Mouse (Mus musculus): ENCODE measurements around the gene Acin1. TPM values are rescaled to one million over a fixed set of nuclear protein-coding genes. Genes with fewer than 3 reads are reported as not detected.

The Acin1 gene
- polyA plus RNA-seq, 1 experiment from 2014 or later = 175 TPM

DNA sequence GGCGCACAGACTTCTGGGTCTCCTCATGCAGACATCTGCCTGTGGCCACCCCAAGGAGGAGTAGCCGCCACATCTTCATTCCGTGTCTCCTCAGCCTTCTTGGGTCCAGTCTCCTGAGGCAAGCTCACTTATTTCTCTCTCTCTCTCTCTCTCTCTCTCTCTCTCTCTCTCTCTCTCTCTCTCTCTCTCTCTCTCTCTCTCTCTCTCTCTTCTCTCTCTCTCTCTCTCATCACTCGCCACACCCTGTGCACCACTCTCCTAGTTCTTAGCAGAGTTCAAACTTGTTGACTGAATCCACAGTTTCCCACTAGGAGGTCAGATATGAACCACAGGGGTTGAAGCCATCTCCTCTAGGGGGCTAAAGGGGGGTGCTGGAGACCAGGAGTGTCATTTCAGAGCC lies 12.0 kb upstream of the Acin1 start, which contains the start of gene Gm29776:
Gene Gm29776, minus strand, starts transcription at position 101 of the 400 bp plus-strand sequence.
- Histone ChIP-seq H3K4me1 (replicated peaks) (no peaks in the 10 kb centered on the region), H3K36me3 (peaks cover 5% of the 10 kb centered on the region), H3K27ac (no peak within 1 kb of the TSS), H3K4me3 (replicated peaks) (no peak within 1 kb of the TSS), H3K4me2 (no peak within 1 kb of the TSS), H3K27me3 (peaks cover 21% of the 10 kb centered on the region), H3K9ac (replicated peaks) (no peak within 1 kb of the TSS), H3K9me3 (no peaks in the 10 kb centered on the region)
- 80% methylated on average over 4 of the region's 4 CpGs for WGBS
- no peak for ATAC-seq (ENCODE audit: insufficient number of reproducible peaks, insufficient read depth, low FRiP score, low TSS enrichment, low read depth)

DNA sequence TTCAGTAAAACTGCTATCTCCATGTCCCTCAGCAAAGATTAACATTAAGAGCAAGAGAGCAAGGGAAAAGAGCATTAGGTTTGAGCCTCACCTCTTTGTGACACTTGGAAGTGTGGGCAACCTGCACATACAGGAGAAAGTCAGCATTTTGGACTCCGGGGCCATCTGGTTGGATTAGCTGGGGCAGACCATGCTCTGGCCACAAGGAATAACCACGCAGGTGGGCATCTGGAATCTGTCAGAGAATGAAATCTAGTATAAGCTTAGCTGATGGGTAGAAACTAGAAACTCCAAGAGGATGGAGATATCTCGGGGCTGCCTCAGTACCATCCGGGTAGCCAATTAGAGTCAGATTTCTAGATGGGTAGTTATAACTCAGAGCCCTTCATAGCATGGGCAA lies 10.0 kb upstream of the Acin1 start:
- Histone ChIP-seq H3K9me3 (no peaks in the 10 kb centered on the region), H3K27ac (no peak overlapping the region), H3K27me3 (peaks cover 4% of the 10 kb centered on the region), H3K9ac (replicated peaks) (no peak overlapping the region), H3K4me2 (no peak overlapping the region), H3K4me3 (replicated peaks) (no peak overlapping the region), H3K36me3 (peaks cover 19% of the 10 kb centered on the region), H3K4me1 (replicated peaks) (no peaks in the 10 kb centered on the region)
- no peak for ATAC-seq (ENCODE audit: insufficient number of reproducible peaks, insufficient read depth, low FRiP score, low TSS enrichment, low read depth)
- WGBS = 75% methylated on average over 4 of the region's 4 CpGs

DNA sequence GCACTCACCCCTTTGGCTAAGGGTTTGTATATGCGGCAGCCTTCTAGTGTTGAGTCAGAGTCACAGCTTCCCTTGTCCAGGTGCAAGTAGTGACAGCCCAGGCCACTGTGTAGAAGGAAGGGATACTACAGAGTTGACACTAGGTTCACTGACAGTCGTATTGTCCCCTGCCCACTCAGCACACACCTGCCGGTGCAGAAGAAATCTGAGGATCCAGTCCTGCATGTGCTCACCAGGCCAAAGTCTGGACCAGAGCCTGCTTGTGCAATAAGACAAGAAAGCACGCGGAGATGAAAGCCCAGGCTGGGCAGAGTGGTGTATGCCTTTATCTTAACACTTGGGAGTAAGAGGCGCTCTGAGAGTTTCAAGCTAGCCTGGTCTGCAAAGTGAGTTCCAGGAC lies 8.3 kb upstream of the Acin1 start:
- H3K27me3 ChIP-seq = no peaks in the 10 kb centered on the region
- no peaks in the 10 kb centered on the region for H3K4me1 ChIP-seq (replicated peaks)
- H3K9ac ChIP-seq (replicated peaks) = no peak overlapping the region
- H3K27ac ChIP-seq = no peak overlapping the region
- WGBS = 63% methylated on average over 6 of the region's 6 CpGs
- ATAC-seq (ENCODE audit: insufficient number of reproducible peaks, insufficient read depth, low FRiP score, low TSS enrichment, low read depth) = no peak
- H3K4me3 ChIP-seq (replicated peaks) = no peak overlapping the region
- H3K4me2 ChIP-seq = no peak overlapping the region
- H3K36me3 ChIP-seq = peaks cover 30% of the 10 kb centered on the region
- H3K9me3 ChIP-seq = no peaks in the 10 kb centered on the region

DNA sequence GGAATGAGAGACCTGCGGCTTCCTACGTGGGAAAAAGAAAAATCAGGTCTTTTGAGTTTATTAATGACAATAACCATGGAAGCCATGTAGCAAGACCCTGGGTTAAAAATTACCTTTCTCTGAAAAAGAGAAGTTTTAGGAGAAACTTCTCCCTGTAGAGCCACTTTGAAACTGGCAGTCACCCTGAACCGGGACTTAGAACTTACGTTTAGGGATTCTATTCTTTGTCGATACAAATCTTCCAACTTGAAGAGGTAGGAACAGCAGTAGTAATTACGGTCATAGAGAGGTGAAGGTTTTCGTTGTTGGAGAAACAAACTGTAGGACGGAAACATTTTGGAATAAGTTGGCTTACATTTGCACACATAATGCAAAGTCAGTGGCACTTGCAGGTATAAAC lies 520 bp upstream of the Acin1 start:
- Histone ChIP-seq H3K4me1 (replicated peaks) (peaks cover 21% of the 10 kb centered on the region), H3K36me3 (peaks cover 40% of the 10 kb centered on the region), H3K27me3 (no peaks in the 10 kb centered on the region), H3K4me2 (peak overlapping the region; percentile 67), H3K27ac (peak overlapping the region; percentile 95; the same call in 1 of the 2 replicates), H3K9me3 (no peaks in the 10 kb centered on the region), H3K9ac (replicated peaks) (peak overlapping the region; percentile 95), H3K4me3 (replicated peaks) (peak overlapping the region; percentile 80)
- WGBS = 5% methylated on average over 8 of the region's 8 CpGs
- no peak for ATAC-seq (ENCODE audit: insufficient number of reproducible peaks, insufficient read depth, low FRiP score, low TSS enrichment, low read depth)

DNA sequence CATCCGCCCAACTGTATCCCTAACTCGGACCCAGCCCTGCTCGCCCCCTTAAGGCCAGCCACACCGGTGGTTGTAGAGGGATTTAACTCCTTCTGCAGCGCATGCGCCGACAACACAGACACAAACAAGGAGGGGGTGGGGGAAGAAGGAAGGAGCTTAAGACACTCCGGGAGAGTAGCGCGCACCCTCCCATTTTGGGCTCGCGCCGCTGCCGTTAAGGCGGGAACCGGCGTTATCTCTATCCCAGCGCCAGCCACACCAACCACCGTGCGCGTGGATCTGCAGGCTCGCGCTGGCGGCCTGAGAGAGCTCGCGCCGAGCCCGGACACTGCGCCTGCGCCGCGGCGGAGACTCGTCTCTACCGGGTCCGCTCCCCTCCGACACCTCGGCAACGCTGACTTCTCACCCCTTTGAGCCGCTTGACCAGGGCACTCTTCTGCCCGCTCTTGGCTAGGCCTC lies 639 bp downstream of the Acin1 start, which contains the start of gene 1700123O20Rik:
Gene 1700123O20Rik, plus strand, starts transcription at position 154 of the 459 bp plus-strand sequence.
- Histone ChIP-seq H3K9ac (replicated peaks) (peak within 1 kb of the TSS; percentile 95), H3K4me1 (replicated peaks) (peaks cover 21% of the 10 kb centered on the region), H3K36me3 (peaks cover 49% of the 10 kb centered on the region), H3K4me3 (replicated peaks) (peak within 1 kb of the TSS; percentile 80), H3K9me3 (no peaks in the 10 kb centered on the region), H3K27me3 (no peaks in the 10 kb centered on the region), H3K27ac (peak within 1 kb of the TSS; percentile 95), H3K4me2 (peak within 1 kb of the TSS; percentile 86)
- peak; percentile 64 for ATAC-seq (ENCODE audit: insufficient number of reproducible peaks, insufficient read depth, low FRiP score, low TSS enrichment, low read depth)
- WGBS = under 1% methylated on average over 41 of the region's 41 CpGs

DNA sequence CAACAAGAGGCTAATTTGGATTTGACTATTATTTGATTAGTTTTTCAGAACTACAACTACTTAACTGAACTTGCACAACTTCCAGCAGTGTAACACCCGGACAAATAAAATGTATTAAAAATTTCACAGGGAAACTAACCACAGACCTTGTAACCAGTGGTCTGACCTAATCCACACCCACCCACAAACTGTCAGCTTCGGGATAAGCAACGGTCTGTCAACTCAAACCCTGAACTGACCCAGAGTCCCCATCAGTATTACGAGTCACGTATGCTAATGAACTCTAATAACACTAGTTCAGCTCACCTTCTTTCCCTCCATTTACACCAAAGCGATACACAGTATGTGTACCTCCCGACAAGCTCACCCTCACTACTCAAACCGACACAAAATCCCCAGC lies 1.3 kb downstream of the Acin1 start:
- Histone ChIP-seq H3K4me2 (peak overlapping the region; percentile 86), H3K4me1 (replicated peaks) (peaks cover 21% of the 10 kb centered on the region), H3K27me3 (no peaks in the 10 kb centered on the region), H3K36me3 (peaks cover 47% of the 10 kb centered on the region), H3K9ac (replicated peaks) (peak overlapping the region; percentile 95), H3K9me3 (no peaks in the 10 kb centered on the region), H3K27ac (peak overlapping the region; percentile 35; the same call in 1 of the 2 replicates), H3K4me3 (replicated peaks) (peak overlapping the region; percentile 80)
- 8% methylated on average over 8 of the region's 8 CpGs for WGBS
- ATAC-seq (ENCODE audit: insufficient number of reproducible peaks, insufficient read depth, low FRiP score, low TSS enrichment, low read depth) = no peak

DNA sequence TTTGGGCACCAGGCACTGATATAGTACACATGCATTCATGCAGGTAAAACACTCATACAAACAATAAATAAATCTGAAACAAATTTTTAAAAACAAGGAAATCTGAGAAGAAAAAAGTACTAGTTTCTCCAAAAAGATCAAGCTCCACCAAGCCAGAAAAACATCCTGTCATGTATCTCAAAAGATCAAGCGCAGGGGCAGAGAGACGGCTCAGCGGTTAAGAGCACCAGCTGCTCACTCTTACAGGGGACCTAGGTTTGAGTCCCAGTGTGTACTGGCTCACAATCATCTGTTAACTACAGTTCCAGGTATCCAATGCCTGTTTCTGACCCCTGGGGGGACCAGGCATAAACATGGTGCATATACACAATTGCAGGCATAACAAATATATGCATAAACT lies 4.3 kb downstream of the Acin1 start:
- no peak for ATAC-seq (ENCODE audit: insufficient number of reproducible peaks, insufficient read depth, low FRiP score, low TSS enrichment, low read depth)
- Histone ChIP-seq H3K9ac (replicated peaks) (no peak overlapping the region), H3K4me2 (no peak overlapping the region), H3K27ac (no peak overlapping the region), H3K4me1 (replicated peaks) (peaks cover 9% of the 10 kb centered on the region), H3K4me3 (replicated peaks) (no peak overlapping the region), H3K27me3 (no peaks in the 10 kb centered on the region), H3K36me3 (peaks cover 61% of the 10 kb centered on the region), H3K9me3 (no peaks in the 10 kb centered on the region)
- 94% methylated on average over 3 of the region's 3 CpGs for WGBS

DNA sequence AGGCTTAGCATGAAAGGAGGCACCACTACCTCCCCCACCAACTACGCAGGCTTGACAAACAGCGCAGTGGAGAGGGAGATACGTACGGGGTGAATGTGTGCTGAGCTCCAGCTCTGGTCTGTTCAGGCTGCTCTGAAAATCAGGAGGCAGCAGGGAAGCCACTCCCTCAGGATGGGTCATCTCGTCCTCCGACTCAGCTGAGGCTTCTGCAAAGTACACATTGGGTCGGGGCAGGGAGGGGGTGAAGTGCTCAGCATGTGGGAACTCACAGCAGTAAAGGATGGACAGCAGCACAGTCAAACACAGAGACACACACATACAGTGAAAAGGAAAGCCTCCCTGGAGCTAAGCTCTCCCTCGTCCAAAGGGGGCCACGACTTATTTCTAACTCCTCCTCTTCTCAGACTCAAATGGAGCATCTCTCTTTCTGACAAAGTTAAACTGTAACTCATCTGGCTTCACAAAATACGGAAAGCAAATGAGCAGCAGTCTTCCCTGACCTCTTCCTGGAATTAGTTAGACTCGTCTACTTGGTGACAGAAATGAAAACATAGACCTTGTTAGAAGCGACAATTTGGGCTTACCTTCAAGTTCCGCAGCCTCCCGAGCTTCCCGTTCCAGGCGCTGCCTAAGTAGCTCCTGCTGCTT lies 8.0 kb downstream of the Acin1 start:
- 91% methylated on average over 16 of the region's 16 CpGs for WGBS
- H3K36me3 ChIP-seq = peaks cover 91% of the 10 kb centered on the region

DNA sequence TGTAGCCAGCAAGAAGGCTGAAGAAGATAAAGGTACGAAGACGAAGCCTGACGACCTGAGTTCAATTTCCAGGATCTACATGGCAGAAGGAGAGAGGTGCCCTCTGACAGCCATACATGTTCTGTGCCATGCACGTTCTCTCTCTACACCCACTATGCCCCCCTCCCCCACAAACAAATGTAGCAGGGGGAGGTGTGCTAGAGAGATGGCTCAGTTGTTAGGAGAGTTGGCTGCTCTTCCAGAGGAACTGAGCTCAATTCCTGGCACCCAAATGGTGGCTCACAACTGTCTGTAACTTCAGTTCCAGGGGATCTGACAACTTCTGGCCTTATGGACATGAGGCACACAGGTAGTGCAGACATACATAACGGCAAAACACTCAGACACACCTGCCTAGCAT lies 10.4 kb downstream of the Acin1 start:
- 89% methylated on average over 5 of the region's 5 CpGs for WGBS
- Histone ChIP-seq H3K27me3 (no peaks in the 10 kb centered on the region), H3K36me3 (peaks cover 90% of the 10 kb centered on the region)

More for the DNA sequence above, 8.0 kb downstream of the Acin1 start:
- Histone ChIP-seq H3K4me3 (replicated peaks) (no peak overlapping the region), H3K9me3 (no peaks in the 10 kb centered on the region), H3K27ac (no peak overlapping the region), H3K9ac (replicated peaks) (no peak overlapping the region), H3K27me3 (no peaks in the 10 kb centered on the region), H3K4me2 (no peak overlapping the region), H3K4me1 (replicated peaks) (no peaks in the 10 kb centered on the region)
- ATAC-seq (ENCODE audit: insufficient number of reproducible peaks, insufficient read depth, low FRiP score, low TSS enrichment, low read depth) = no peak

DNA sequence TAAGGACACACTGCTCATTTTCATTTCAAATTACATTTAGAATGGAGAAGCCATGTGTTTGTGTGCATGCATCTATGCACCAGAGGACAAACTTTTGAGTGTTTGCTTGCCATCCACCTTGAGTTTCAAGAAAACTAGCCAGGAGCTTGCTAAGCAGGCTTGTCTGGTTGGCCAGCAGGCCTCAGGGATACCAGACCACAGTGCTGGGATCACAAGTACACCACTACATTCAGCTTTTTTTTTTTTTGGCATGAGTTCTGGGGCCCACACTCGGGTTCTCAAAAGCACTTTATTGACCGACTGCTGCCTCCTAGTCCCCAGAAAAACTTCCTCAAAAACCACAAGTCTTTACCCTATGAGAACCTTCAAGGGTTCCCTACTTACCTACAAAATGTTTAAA lies 12.4 kb downstream of the Acin1 start:
- WGBS = 73% methylated on average over 2 of the region's 2 CpGs

More for the DNA sequence above, 10.4 kb downstream of the Acin1 start:
- no peak for ATAC-seq (ENCODE audit: insufficient number of reproducible peaks, insufficient read depth, low FRiP score, low TSS enrichment, low read depth)
- no peak overlapping the region for H3K4me2 ChIP-seq
- no peaks in the 10 kb centered on the region for H3K4me1 ChIP-seq (replicated peaks)
- no peak overlapping the region for H3K27ac ChIP-seq
- no peak overlapping the region for H3K9ac ChIP-seq (replicated peaks)
- H3K9me3 ChIP-seq = no peaks in the 10 kb centered on the region
- H3K4me3 ChIP-seq (replicated peaks) = no peak overlapping the region

DNA sequence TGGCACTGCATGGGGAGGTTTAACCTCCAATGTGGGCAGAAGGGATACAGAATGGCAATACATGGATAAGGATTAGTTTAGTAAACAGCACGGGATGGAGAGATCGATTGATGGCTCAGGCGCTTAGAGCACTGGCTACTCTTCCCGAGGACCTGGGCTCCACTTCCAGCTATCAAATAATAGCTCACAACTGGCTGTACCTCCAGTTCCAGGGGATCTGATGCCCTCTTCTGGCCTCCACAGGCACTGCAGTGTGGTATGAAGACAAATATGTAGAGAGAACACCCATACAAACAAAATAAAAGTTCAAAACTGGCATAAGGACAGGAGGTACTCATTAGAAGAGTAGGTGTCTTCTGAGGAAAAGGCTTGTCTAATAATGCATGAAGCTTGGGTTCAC lies 17.4 kb downstream of the Acin1 start:
- Histone ChIP-seq H3K36me3 (peaks cover 87% of the 10 kb centered on the region), H3K4me2 (no peak overlapping the region), H3K27ac (no peak overlapping the region), H3K27me3 (no peaks in the 10 kb centered on the region), H3K9me3 (no peaks in the 10 kb centered on the region), H3K4me1 (replicated peaks) (no peaks in the 10 kb centered on the region), H3K4me3 (replicated peaks) (no peak overlapping the region), H3K9ac (replicated peaks) (no peak overlapping the region)
- 92% methylated on average over 4 of the region's 4 CpGs for WGBS
- no peak for ATAC-seq (ENCODE audit: insufficient number of reproducible peaks, insufficient read depth, low FRiP score, low TSS enrichment, low read depth)

More for the DNA sequence above, 12.4 kb downstream of the Acin1 start:
- Histone ChIP-seq H3K27me3 (no peaks in the 10 kb centered on the region), H3K4me3 (replicated peaks) (no peak overlapping the region), H3K4me1 (replicated peaks) (no peaks in the 10 kb centered on the region), H3K4me2 (no peak overlapping the region), H3K36me3 (peaks cover 85% of the 10 kb centered on the region), H3K9ac (replicated peaks) (no peak overlapping the region), H3K27ac (no peak overlapping the region), H3K9me3 (no peaks in the 10 kb centered on the region)
- no peak for ATAC-seq (ENCODE audit: insufficient number of reproducible peaks, insufficient read depth, low FRiP score, low TSS enrichment, low read depth)

Measured in limb, embryonic 12.5 days (tissue).